Mouse (Mus musculus) left cerebral cortex, adult 9 months (tissue): ENCODE data around the gene Pgk2.
"Not testable (repeated sequence)": the region's sequence is repeated elsewhere in the genome, so short reads cannot be mapped to it uniquely, and the experiment has no call there.

ENCODE experiments used
- DNase-seq, 2 experiments: peaks; one replicate each; pipeline ENCODE4 v3.0.0; 2022; ENCODE audit warnings: low spot score in 2 of 2

Pgk2 gene

GRCm38 (mm10) chr17:40208540-40208939, at the start of gene Pgk2:
Gene Pgk2 (minus strand): TSS chr17:40208640.
- DNase-seq: no peak

- no peak for DNase-seq
Observed at GRCm38 (mm10) chr17:40252487-40252886, 44.0 kb upstream of the Pgk2 start.

GRCm38 (mm10) chr17:40242135-40242534, 33.7 kb upstream of the Pgk2 start, which contains the start of gene Crisp3:
Gene Crisp3 (minus strand): TSS chr17:40242288.
- no peak for DNase-seq

- not testable (repeated sequence) for DNase-seq
Observed at GRCm38 (mm10) chr17:40201803-40202202, 6.6 kb downstream of the Pgk2 start.

GRCm38 (mm10) chr17:40190192-40190591, 18.2 kb downstream of the Pgk2 start:
- not testable (repeated sequence) for DNase-seq

GRCm38 (mm10) chr17:40157729-40158359, 50.6 kb downstream of the Pgk2 start:
- DNase-seq: not testable (repeated sequence)
